29 mouse cellular contexts compared by ENCODE assay signal in the genomic region with DNA sequence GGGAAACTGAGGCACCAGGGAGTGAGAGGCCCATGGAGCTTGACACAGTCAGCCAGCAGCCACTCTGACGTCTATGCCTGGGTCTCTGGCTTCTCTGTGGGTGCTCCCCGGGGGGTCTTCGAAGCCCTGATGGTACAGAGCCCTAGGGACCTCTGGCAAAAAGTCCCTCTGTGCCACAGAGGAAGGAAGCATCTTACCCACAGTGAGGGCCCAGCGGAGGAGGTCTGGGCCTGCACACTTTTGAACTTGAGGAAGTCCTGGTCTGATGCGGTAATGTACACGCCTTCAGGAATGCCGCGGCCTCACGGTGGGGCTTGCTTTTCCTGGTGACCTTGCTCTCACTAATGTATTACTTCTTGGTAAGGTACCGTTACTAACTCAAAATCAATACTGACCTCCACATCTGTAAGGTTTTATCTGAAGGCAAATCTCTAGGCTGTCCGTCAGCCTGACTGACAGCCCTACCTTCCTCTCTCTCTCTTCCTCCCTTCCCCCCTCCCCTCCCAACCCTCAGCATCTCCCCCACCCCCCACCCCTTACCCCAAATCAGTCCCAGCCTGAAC.
DNase-seq lines count a peak whose midpoint lies in the region; ATAC-seq lines count a peak whose summit lies in the region.
"Had no signal": no experiment of that assay in that cellular context is flagged by ENCODE, and none has a peak within 500 bp of the region (broad histone marks: within the 10 kb centered on the region; RNA-seq: fewer than 3 reads in every experiment).

No protein-coding gene starts in this region.

- 0 out of 2 replicates have a peak overlapping the region, but pooled peaks have one; percentile 25 for H3K27ac ChIP-seq in midbrain, embryonic 10.5 days (replicated peaks)
- H3K27ac ChIP-seq in midbrain, embryonic 16.5 days (ENCODE audit: low read length) = no peak overlapping the region
- no peak overlapping the region; the same call in 1 of the 2 replicates for H3K27ac ChIP-seq in embryonic facial prominence, embryonic 11.5 days (replicated peaks; ENCODE audit: low read depth, low read length)
- H3K27ac ChIP-seq: heart, adult 2 months; kidney, embryonic 15.5 days; liver, embryonic 14.5 days; neural tube, embryonic 13.5 days had no signal

- peaks cover 33% of the 10 kb centered on the region for H3K36me3 ChIP-seq in midbrain, embryonic 10.5 days
- no peaks in the 10 kb centered on the region for H3K36me3 ChIP-seq in midbrain, embryonic 16.5 days (ENCODE audit: control insufficient read depth, insufficient read depth, low read length)
- H3K36me3 ChIP-seq in embryonic facial prominence, embryonic 11.5 days (replicated peaks; ENCODE audit: control insufficient read depth, insufficient read depth, low read depth, low read length) = no peaks in the 10 kb centered on the region
- H3K36me3 ChIP-seq: heart, embryonic 12.5 days; kidney, embryonic 15.5 days; neural tube, embryonic 13.5 days had no signal

- H3K9ac ChIP-seq in midbrain, embryonic 16.5 days (ENCODE audit: low read depth, low read length) = no peak overlapping the region
- H3K9ac ChIP-seq in embryonic facial prominence, embryonic 11.5 days (replicated peaks; ENCODE audit: low read length) = no peak overlapping the region
- H3K9ac ChIP-seq: heart, embryonic 12.5 days; kidney, embryonic 15.5 days; liver, embryonic 14.5 days; lung, embryonic 14.5 days; midbrain, embryonic 12.5 days; neural tube, embryonic 13.5 days had no signal

- no peak for DNase-seq in midbrain, embryonic 10.5 days (ENCODE audit: low spot score)
- DNase-seq in B cell, adult 2 months = peak; percentile 8 to 29
- peak; percentile 71 for DNase-seq in embryonic facial prominence, embryonic 11.5 days (ENCODE audit: low spot score)
- no peak for DNase-seq in natural killer cell, adult 2 months (ENCODE audit: low spot score in 2 of 2)
- no peak for DNase-seq in cerebellum, postnatal 25 days
- DNase-seq: adrenal gland, adult 2 months; adrenal gland, postnatal 36 days; cerebellum, adult 18-20 months; cerebellum, postnatal 10 days; gastrocnemius, postnatal 25 days; heart, adult 2 months; heart, postnatal 4 days; kidney, adult 18-20 months; kidney, postnatal 36 days; liver; lung, embryonic 14.5 days; lung, postnatal 14 days; thymus, postnatal 14 days had no signal

- no peaks in the 10 kb centered on the region for H3K9me3 ChIP-seq in midbrain, embryonic 10.5 days (replicated peaks)
- no peaks in the 10 kb centered on the region for H3K9me3 ChIP-seq in midbrain, embryonic 16.5 days (replicated peaks; ENCODE audit: control insufficient read depth, low read length, poor library complexity, severe bottlenecking)
- H3K9me3 ChIP-seq in embryonic facial prominence, embryonic 11.5 days (replicated peaks; ENCODE audit: control insufficient read depth, low read length) = no peaks in the 10 kb centered on the region
- H3K9me3 ChIP-seq: heart, embryonic 12.5 days; kidney, embryonic 15.5 days; midbrain, embryonic 12.5 days; neural tube, embryonic 13.5 days had no signal

- 31% methylated on average over 11 of the region's 11 CpGs for WGBS in midbrain, embryonic 10.5 days
- 46% methylated on average over 11 of the region's 11 CpGs for WGBS in midbrain, embryonic 16.5 days
- WGBS in embryonic facial prominence, embryonic 11.5 days = 24% methylated on average over 11 of the region's 11 CpGs

- peaks cover 74% of the 10 kb centered on the region for H3K27me3 ChIP-seq in midbrain, embryonic 10.5 days (ENCODE audit: low read depth, poor library complexity, severe bottlenecking)
- H3K27me3 ChIP-seq in midbrain, embryonic 16.5 days (ENCODE audit: control insufficient read depth, insufficient read depth, low read depth, low read length) = no peaks in the 10 kb centered on the region; the same call in 1 of the 2 replicates
- H3K27me3 ChIP-seq in embryonic facial prominence, embryonic 11.5 days (ENCODE audit: control insufficient read depth, insufficient read depth, low read length) = no peaks in the 10 kb centered on the region

- peaks cover 46% of the 10 kb centered on the region for H3K4me1 ChIP-seq in midbrain, embryonic 10.5 days
- peaks cover 16% of the 10 kb centered on the region for H3K4me1 ChIP-seq in midbrain, embryonic 16.5 days (ENCODE audit: control insufficient read depth, insufficient read depth, low read length)
- peaks cover 5% of the 10 kb centered on the region; the same call in 1 of the 2 replicates for H3K4me1 ChIP-seq in embryonic facial prominence, embryonic 11.5 days (ENCODE audit: control insufficient read depth, insufficient read depth, low read length)
- H3K4me1 ChIP-seq: kidney, embryonic 15.5 days had no signal

- ATAC-seq in midbrain, embryonic 16.5 days = no peak
- peak; percentile 24; the same call in 1 of the 2 replicates for ATAC-seq in embryonic facial prominence, embryonic 11.5 days (replicated peaks; ENCODE audit: insufficient number of reproducible peaks, low FRiP score, low TSS enrichment, low read depth)
- ATAC-seq in megakaryocyte progenitor cell, adult 5-6 weeks (replicated peaks; ENCODE audit: poor library complexity) = peak; percentile 39; the same call in 1 of the 2 replicates
- ATAC-seq: activated CD4-positive, CD25-positive, alpha-beta regulatory T cell, adult 4 months; forebrain, embryonic 14.5 days; hindbrain, embryonic 16.5 days had no signal

- H3K4me2 ChIP-seq in midbrain, embryonic 16.5 days (ENCODE audit: low read length) = no peak overlapping the region
- H3K4me2 ChIP-seq in embryonic facial prominence, embryonic 11.5 days (ENCODE audit: low read depth, low read length) = no peak overlapping the region
- H3K4me2 ChIP-seq: heart, embryonic 12.5 days; kidney, embryonic 15.5 days; lung, embryonic 14.5 days; midbrain, embryonic 12.5 days; neural tube, embryonic 13.5 days had no signal

- H3K4me3 ChIP-seq in midbrain, embryonic 10.5 days = no peak overlapping the region
- H3K4me3 ChIP-seq in midbrain, embryonic 16.5 days (ENCODE audit: low read depth, low read length) = no peak overlapping the region
- H3K4me3 ChIP-seq in embryonic facial prominence, embryonic 11.5 days (ENCODE audit: low read depth, low read length) = no peak overlapping the region
- H3K4me3 ChIP-seq: heart, adult 2 months; heart, embryonic 12.5 days; kidney, embryonic 15.5 days; midbrain, embryonic 12.5 days; myocyte; neural tube, embryonic 13.5 days had no signal

Comparison
In these comparisons a context has a peak if more than half of its experiments do, and no peak if none do; other contexts are left out.
1. DNase-seq: peak in B cell, adult 2 months (2 of 2) and embryonic facial prominence, embryonic 11.5 days (single experiment); none in midbrain, embryonic 10.5 days (single experiment), natural killer cell, adult 2 months (0 of 2) and cerebellum, postnatal 25 days (0 of 2).